Mouse (Mus musculus) v-Abl transformed pro-B cells (cell line): ENCODE data around the gene Nxpe3.

Experiments
- in situ Hi-C, 2 experiments: fragments of 400-800 bp; cut with MboI; formaldehyde crosslinking; loops; one replicate each; pipeline ENCODE4 v1.15.1; 2025; ENCODE audit not compliant: unreplicated experiment in 2 of 2

The Nxpe3 gene

DNA sequence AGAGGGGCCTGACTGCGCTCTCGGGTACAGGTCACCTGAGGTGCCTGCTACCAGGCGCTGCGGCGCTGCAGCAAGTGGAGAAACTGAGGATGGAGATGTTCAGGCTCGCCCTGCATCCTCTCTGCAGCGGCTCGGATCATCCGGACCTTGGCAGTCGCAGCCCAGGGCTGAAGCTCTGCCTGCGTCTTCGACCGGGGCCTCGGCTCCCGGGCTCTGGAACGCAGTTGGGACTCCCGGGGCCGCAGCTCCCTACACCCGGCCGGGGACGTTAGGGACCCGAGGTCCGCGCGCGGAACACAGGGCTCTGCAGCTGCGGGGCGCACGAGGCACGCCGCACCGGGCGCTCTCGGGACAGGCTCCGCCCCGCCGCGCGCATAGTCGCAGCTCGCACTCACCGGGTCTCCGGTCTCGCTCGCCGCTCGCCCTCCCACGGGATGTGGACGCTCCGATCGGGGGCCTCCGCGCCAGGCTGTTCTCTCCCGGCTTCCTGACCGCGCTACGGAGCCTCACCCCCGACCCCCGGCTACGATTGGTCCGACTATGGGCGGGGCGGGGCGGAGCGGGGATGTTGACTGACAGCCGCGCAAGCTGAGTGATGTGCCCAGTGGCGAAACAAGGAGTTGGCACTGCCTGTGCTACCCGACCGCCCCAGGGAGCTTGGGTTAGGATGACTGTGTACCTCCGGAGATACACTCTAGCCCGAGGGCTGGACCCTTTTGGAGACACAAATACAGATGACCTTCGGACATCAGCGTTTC is at the start of gene Nxpe3:
Gene Nxpe3 (minus strand): TSS at position 393 of the 758 bp plus-strand sequence.
- in situ Hi-C loops, result loop anchor here (5.0 to 25.0 kb wide), 3 partner anchors 37 to 817 kb away; partner anchors contain the start of genes Cep97 (in 1 of the 2) and Tfg (in 1 of the 2)

DNA sequence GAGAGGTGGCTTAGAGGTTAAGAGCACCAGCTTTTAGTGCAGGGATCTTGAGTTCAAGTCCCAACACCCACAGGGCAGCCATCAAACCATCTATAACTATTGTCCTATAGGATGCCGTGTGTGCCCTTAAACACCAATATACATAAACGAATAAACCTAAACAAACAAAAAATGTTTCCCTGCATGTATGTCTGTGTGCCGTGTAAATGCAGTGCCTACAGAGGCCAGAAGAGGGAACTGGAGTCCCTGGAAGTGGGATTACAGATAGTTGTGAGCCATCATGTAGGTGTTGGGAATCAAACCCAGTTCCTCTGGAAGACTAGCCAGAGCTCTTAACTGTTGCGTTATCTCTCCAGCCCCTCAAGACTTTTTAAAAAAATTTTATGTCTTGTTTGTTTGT is 45.7 kb upstream of the Nxpe3 start:
- in situ Hi-C loops, result loop anchor here in 1 of 2 experiments (25.0 kb wide), 1 partner anchor 772 kb away; the partner anchor contains the start of gene Tfg

DNA sequence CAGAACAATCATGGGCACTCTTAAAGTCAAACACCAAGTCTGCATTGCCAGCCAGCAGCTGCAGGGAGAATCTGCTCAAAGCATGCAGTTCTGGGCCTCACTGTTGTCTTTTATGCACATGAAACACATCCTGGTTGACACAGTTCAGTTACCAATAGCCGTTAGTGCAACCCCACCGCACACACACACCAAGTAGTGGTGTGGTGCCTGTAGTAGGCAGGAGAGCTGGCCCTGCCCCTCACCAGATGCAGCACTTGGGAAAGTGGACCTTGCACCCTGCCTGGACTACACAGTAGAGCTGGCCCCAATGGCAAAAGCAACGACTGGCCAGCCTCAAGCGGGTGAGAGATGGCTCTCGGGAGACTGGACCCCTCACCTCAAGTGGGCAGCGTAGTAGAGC is 44.6 kb upstream of the Nxpe3 start:
- in situ Hi-C loops, result loop anchor here in 1 of 2 experiments (25.0 kb wide), 1 partner anchor 773 kb away; the partner anchor contains the start of gene Tfg

DNA sequence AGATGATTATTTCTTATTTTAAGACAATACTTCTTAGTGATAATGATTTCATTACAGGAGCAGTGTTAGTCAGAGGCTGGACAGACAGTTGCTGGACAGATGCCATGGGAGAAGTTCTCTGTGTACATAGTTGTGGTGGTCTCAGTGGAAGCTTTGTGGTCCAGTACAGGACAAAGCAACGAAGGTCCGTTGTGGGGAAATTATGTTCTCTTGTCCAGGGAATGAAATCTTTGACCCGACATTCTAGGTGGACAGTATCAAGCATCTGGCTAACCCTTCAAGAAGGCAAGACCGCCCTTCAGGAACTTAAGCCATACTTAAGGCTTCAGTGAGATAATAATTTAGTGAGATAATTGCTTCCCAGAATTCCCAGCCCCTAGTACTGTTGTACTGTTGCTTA is 43.7 kb upstream of the Nxpe3 start:
- in situ Hi-C loops, result loop anchor here in 1 of 2 experiments (25.0 kb wide), 1 partner anchor 774 kb away; the partner anchor contains the start of gene Tfg

DNA sequence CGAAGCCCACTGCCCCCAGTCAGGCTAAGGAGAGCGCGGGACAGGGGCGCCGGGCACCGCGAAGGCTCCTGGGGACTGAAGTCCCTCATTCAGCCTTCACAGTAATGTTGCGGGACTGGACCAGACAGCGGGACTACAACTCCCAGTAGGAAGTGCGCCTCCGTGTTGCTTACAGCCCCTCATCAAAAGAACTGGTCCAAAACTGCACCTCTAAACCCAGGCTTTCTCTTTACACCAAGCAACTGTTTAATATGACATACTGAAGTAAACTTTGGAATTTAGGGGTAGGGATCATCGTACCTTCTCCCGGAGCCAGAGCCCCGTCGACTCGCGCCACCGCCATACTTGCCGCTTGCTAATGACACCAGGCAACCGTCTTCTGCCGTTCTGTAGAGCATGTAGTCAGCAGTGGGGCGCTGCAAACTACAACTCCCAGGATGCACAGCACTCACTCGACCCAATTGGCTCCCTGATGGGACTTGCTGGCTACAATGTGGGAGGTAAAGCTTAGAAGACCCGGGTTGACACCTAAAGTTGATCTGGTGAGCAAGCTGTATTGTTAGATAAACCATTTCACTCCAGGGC is 39.5 kb upstream of the Nxpe3 start, which contains the start of gene Cep97:
Gene Cep97 (minus strand): TSS at position 403 of the 585 bp plus-strand sequence.
- in situ Hi-C loops, result loop anchor here in 1 of 2 experiments (5.0 to 25.0 kb wide), 2 partner anchors 37 to 778 kb away; partner anchors contain the start of genes Nxpe3 and Tfg

DNA sequence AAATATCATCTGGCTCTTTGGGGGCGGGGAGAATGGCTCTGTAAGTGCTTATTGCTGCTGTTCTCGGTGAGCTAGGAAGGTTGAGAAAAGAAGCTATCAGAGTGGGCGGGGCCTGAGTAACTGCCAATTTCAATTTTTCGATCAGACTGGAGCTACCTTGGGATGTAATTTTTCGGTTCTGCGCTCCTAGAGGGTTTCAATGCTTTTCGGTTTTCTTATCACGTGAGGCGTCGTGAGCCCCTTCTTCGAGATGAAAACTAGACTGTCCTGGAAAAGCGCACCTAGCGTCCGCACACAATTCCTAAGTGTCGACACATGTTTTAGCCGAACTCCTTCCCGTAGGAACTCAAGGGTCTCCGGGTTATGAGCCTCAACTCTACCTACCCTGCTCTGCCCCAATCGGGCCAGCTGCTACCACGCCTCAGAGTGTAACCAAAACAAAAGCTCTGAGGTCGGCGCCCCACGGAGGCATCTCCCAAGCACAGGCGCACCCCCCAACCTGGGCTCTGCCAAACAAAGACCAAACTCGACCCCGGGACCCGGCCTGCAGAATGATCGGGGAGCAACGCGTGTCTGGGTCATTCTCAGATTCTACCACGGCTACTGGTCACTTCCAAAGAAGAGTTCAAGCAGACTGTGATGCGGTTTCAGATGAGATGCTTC is 38.7 kb upstream of the Nxpe3 start:
- in situ Hi-C loops, result loop anchor here in 1 of 2 experiments (5.0 to 25.0 kb wide), 2 partner anchors 37 to 778 kb away; partner anchors contain the start of genes Nxpe3 and Tfg

DNA sequence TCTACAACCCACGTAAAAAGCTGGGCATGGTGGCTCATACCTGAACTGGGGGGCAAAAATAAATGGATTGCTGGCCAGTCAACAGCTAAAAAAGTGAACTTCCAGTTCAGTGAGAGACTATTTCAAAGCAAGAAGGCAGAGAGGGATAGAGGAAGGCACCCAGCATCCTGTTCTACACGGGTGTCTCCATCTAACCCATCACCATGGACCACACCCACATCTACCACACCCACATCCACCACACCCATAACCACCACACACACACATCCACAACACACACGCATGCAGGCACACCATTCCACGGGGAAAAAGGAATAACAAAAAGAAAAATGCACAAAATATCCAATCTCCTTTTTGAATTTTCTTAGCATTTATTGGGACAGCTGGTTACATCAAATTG is 28.9 kb upstream of the Nxpe3 start:
- in situ Hi-C loops, result no loop called here

DNA sequence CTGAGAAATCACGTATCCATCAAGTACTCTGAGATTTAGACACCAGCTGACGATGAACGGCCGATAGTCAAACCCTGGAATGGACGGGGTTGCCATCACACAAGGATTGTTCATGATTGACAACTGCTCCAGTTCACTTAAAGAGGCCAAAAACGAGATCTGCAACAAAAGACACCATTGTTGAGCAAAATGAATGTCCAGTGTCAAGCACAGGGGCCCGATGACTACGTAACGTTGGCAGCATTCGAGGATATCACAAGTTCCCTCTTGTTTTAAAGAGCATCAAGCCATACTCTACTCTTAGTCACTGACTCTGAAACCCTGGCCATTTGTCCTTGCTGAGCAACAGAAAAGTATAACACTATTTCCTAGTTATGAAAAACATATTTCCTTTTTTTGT is 27.0 kb upstream of the Nxpe3 start:
- in situ Hi-C loops, result no loop called here

DNA sequence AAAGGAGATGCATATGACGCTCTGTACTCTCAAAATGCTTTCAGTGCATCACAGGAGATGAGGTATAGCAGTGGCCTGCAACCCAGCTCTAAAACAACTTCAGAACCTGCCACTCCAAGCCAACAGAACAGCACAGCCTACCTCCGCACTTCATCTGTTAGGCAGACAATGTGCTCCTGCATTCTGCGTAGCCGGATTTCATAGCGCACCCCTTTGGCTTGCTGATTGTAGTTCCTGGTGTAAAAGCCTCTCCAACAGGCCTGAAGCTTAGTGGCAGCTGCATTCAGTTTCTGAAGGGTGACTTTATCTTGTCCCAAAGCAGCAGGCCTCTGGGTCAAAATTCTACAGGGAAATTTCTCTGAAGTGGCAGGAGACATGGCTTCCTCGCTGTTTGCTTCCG is 19.6 kb upstream of the Nxpe3 start:
- in situ Hi-C loops, result no loop called here

DNA sequence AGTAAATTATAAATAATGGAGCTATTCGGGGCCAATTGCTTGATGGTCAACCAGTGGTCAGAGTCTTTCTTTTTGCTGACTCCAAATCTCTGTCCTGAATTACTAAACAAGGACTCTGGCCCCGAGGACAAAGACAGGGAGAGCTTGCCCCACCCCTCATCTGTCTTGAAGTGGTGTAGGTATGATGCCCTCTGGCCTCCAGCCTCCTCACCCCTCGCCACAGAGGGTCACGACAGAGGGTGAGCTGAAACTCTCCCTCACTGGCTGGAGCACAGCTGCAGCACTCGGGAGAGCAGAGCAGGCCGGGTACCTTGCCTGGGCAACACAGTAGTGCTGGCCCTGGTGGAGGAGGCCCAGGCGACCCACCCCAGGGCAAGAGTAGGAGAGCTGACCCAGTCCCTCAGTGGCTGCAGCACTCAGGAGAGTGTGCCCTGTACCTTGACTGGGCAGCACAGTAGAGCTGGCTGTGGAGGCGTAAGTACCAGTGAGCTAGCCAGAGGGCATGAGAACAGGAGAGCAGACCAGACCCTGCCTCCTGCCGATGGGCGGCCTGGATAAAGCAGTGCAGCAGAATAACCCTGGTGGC is 15.2 kb upstream of the Nxpe3 start:
- in situ Hi-C loops, result no loop called here

DNA sequence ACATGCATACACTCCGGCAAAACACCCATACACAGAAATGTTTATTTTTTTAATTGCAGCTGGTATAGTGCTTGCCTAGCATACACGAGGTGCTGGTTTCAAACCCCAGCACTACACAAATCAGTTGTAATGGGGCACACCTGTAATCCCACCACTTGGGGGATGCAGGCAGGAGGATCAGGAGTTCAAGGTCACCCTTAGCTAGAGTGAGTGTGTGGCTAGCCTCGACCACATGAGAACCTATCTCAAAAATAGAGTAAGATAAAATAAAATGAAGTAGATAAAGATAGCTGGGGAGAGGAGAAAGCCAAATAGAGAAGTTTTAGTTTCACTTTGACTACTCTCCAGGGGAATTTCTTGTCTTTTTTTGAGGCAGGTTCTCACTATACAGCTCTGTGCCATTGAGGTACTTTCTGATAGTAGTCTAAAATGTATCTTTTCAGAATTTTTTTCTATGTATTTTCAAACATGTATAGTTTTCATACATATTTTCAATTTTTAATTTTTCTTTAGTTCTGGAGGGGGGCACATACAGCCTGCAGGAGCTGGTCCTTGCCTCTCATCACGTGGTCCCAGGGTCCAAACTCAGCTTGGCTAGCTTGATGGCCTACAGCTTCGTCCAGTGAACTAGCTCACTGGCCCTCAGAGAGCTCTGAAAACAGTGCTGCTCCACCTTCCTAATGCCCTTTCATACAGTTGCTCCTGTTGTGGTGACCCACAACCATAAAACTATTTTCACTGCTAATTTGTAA is 12.0 kb upstream of the Nxpe3 start:
- in situ Hi-C loops, result no loop called here

DNA sequence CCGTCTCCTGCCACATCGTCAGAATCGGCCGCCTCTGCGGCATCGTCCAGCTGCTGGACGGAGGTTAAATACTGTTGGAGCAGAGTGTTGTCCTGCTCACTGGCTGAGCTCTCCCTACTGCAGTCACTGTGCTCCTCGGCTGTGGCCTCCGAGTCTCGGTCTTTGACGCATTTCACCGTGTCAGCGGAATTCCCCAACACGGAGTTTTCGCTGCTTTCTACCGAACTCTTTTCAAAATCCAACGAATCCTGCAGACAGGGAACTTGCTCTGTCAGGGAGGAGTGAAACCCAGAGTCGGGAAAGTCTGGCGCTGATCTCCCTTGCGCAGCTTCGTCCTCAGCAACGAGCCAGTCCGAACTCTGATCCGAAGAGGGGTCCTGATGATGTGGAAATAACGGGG is 10.3 kb upstream of the Nxpe3 start:
- in situ Hi-C loops, result no loop called here

DNA sequence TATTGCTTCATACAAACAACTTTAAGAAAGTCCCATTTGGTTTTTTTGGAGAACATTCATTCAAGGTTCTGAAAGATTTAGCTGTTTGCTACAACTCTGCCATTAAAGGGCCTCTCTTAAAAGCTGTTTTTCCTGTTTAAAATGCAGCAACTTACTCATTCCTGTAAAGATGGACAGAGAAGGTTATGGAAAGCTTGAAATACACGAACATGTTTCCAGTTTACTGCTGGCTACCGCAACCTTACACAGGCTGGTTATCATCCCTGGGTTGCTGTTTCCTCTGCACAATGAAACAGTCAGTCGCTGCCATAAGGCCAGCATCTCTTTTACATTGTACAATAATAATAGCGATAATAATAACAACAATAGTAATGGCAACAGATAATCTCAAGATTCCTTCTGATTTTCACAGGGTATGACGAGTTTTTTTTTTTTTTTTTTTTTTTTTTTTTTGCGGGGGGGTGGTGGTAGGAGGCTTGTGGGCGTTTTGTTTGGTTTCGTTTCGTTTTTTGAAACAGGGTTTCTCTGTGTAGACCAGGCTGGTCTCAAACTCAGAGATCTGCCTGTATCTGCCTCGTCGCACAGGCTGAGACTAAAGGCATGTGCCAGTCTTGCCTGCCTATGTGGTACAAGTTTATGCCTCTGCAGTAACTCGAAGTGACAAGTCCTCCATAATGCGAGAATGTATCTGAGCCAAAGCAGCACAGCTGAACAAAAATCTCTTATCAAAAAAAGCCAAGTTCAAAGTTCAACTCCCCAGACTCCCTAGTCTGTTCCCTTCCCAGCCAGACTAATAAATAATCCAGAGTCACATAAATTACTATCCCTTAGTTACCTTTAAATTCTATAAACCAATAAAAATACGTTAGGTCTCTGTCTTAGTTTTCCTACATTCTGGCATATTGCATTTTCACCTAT is 7.0 kb upstream of the Nxpe3 start:
- in situ Hi-C loops, result no loop called here

DNA sequence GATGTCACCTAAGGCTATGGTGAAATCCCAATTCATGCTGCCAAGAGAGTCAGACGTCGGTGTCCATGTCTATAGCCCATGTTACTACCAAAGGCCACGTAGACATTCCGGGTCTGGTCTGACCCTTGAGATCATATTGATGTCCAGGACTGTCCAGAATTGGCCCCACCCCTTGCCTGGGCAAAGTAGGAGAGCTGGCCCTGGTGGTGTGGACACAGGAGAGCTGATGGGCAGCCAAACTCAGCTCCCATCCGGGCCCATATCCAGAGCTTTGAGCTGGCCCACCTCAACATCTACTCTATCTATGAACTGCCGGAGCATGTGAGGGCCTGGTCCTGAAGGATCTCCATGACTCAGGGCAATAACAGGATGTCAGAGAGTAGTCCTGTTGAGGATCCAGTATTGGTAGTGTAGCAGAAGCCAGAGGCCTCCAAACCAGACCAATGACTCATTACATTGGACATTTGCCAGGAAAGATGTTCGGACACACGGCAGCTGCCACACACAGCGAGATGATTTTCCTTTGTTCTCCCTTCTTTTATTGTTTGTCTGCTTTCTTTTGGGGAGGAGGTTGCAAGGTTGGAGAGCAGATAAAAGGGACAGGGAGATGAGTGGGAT is 3.4 kb upstream of the Nxpe3 start:
- in situ Hi-C loops, result loop anchor here (5.0 to 25.0 kb wide), 2 partner anchors 34 to 814 kb away; partner anchors contain the start of genes Cep97 (in 1 of the 2) and Tfg (in 1 of the 2)

DNA sequence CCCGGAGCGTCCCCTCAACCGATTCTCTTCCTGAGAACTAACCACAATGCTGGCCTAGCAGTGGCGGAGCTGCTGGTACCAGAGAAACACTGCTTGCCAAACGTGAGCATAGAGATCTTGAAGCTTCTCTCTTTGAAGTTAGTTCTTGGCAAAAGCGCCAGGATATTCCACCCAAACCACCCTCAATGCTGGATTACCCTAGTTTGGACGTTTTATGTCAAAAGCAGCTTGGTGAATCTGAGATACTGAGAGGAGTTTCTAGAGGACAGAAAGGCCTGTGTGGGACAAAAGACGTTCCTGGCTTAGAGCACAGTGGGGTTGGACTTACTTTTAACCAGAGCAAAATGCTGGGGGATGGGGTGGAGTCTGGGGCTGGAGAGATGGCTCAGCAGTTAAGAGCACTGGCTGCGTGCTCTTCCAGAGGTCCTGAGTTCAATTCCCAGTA is 588 bp upstream of the Nxpe3 start:
- in situ Hi-C loops, result loop anchor here (5.0 to 25.0 kb wide), 2 partner anchors 37 to 817 kb away; partner anchors contain the start of genes Cep97 (in 1 of the 2) and Tfg (in 1 of the 2)

DNA sequence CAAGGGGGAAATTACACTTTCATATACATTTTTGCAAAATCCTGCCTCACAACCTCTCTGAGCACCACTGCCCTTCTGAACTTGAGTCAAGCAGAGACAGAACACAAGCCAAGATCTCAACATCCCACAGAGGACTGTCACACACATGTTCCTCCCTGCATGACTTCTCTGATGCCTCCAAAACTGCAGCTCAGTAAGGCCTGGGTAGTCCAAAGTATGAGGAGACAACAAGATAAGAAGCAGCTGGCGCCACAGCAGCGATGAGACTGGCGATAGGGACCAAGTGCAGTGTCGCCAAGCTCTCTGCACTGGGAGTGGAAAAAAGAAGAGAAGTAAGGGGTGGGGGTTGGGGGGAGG is 571 bp downstream of the Nxpe3 start:
- in situ Hi-C loops, result loop anchor here in 1 of 2 experiments (5.0 to 25.0 kb wide), 2 partner anchors 53 to 818 kb away; partner anchors contain the start of gene Tfg

DNA sequence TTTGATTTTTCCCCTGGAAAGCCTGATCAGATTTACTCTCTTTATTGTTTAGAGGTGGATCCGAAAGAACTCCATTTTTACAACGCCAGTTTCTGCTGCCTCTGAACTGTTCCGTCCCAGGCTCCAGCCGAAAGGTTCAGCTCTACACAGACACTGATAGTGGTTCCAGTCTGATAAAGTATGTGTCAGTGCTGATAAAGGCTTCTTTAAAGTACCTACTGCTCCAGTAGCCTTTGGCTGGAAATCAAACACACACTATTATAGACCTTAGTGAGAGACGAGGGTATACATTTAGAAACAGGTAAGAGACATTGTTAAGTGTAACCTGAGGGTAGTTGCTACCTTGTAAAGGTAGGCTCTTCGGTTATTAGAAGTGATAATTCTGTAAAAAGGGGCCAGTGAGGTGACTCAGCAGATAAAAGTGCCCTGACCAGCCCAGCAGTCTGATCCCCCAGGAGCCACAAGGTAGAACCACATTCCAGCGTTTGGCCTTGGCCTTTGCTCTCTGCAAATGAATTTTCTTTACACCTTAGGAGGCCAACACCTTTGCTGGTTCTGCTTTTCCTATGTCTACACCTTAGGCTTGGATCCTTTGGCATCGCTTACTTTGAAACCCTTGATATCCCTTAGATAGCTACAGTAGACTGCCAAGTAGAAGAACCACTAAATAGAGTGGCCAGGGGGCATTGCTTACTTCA is 1.5 kb downstream of the Nxpe3 start:
- in situ Hi-C loops, result loop anchor here in 1 of 2 experiments (5.0 to 25.0 kb wide), 2 partner anchors 54 to 819 kb away; partner anchors contain the start of gene Tfg
